Mouse (Mus musculus) G1E (cell line): ENCODE results near the gene Myom1. TPM values are rescaled to one million over a fixed set of nuclear protein-coding genes. Genes with fewer than 3 reads are reported as not detected.

Source experiments
- ATAC-seq: 2 replicates; pipeline ENCODE4 v1.8.0; 2016; ENCODE audit warnings: mild to moderate bottlenecking; ENCODE audit not compliant: insufficient number of reproducible peaks, poor library complexity, low FRiP score, severe bottlenecking; ENCODE audit errors: extremely low read depth
- DNase-seq: peaks from one replicate; pipeline ENCODE4 v3.0.0; 2012; ENCODE audit warnings: low spot score
- H3K27me3 ChIP-seq: 2 replicates; pipeline ENCODE4 v1.6.1; 2012; ENCODE audit warnings: mild to moderate bottlenecking, low read length, inconsistent platforms; ENCODE audit not compliant: insufficient read depth
- H3K36me3 ChIP-seq: replicated peaks from 2 replicates; pipeline ENCODE3; 2012; ENCODE audit warnings: mild to moderate bottlenecking, inconsistent platforms
- H3K4me1 ChIP-seq: 2 replicates; pipeline ENCODE4 v1.6.1; 2012; ENCODE audit warnings: low read depth, low read length, inconsistent platforms, mixed read lengths; ENCODE audit not compliant: insufficient read depth
- H3K4me3 ChIP-seq: 2 replicates; pipeline ENCODE4 v1.5.1; 2012; ENCODE audit warnings: low read depth, mild to moderate bottlenecking, inconsistent platforms, low read length, moderate library complexity, mixed read lengths
- H3K9me3 ChIP-seq: replicated peaks from 2 replicates; pipeline ENCODE4 v1.6.1; 2012; ENCODE audit warnings: inconsistent platforms
- CTCF ChIP-seq: IDR thresholded peaks from 2 replicates; pipeline ENCODE4 v1.5.1; 2012; ENCODE audit warnings: low read depth, low read length, inconsistent platforms, mixed read lengths
- GATA1 ChIP-seq: IDR thresholded peaks from 2 replicates; pipeline ENCODE4 v1.6.1; 2012; ENCODE audit warnings: borderline replicate concordance, low read length, inconsistent platforms, mixed read lengths
- GATA2 ChIP-seq: IDR thresholded peaks from 2 replicates; pipeline ENCODE4 v1.6.1; 2012; ENCODE audit warnings: low read depth, low read length, inconsistent platforms, borderline replicate concordance
- POLR2AphosphoS5 ChIP-seq: IDR thresholded peaks from 2 replicates; pipeline ENCODE4 v1.6.1; 2012; ENCODE audit warnings: low read depth, low read length, inconsistent platforms; ENCODE audit not compliant: insufficient replicate concordance
- TAL1 ChIP-seq: conservative IDR thresholded peaks from 2 replicates; pipeline ENCODE4 v1.6.1; 2012; ENCODE audit warnings: low read depth, low read length, inconsistent platforms, mixed read lengths
- polyA plus RNA-seq: library from polyadenylated mRNA; stranded (reverse); fragments of >175 nt; gene quantifications from 2 replicates; pipeline ENCODE4 v1.2.3, GENCODE M21; 2012
- total RNA-seq, 2 experiments: library from RNA; stranded (forward) in 1 of 2; stranded (reverse) in 1 of 2; fragments of 200-1000 nt in 1 of 2; fragments of >200 nt in 1 of 2; fragmentation: Nextera tagmentation in 1 of 2; gene quantifications; 2 replicates each; pipeline ENCODE4 v1.2.3; 2014 to 2017

Myom1 gene
- total and polyA plus RNA-seq, 3 experiments, result 0.25 to 1.6 (median 0.71) TPM

DNA sequence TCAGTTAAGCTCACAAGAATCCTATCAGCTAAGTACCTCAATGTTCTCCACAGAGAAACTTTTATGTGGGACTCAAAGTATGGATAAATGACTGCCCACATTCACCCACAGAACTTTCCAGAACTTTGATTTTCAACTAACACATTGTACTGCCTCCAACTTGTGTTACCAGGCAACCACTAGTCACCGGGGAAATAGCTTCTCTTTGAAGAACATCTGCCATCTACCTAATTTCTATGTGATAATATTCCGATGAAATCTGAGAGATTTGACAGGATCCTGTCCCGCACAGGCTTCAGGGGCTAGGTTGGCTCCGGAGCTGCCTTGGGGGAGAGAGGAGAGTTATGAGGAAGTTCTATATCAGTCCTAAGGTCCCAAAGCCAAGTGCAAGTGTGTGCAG is 44.4 kb downstream of the Myom1 start:
- no peak overlapping the region for H3K4me3 ChIP-seq
- DNase-seq (no peak), ATAC-seq (no peak)
- peaks cover 5% of the 10 kb centered on the region for H3K27me3 ChIP-seq
- no peaks in the 10 kb centered on the region for H3K9me3 ChIP-seq
- TF ChIP-seq POLR2AphosphoS5 (no peak), TAL1 (no peak), GATA1 (no peak), GATA2 (no peak), CTCF (no peak)
- H3K4me1 ChIP-seq, result no peaks in the 10 kb centered on the region
- no peaks in the 10 kb centered on the region for H3K36me3 ChIP-seq

DNA sequence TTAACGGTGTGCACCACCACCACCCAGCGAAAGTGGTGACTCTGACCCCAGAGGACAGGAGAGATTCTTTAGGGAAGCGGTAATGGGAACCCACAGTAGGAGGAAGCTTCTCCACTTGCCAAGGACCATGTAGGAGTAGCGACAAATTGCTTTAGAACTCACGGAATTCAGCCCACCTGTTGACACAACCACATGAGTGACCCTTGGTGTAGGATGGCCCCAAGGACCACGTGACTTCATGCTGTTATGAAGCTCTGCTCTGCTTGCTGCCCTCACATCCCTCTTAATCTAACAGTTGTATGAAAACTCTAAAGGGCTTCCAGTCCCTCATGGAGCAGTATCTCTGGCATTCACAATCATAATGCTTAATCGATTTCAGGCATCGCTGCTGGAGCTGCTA is 46.9 kb downstream of the Myom1 start:
- H3K36me3 ChIP-seq, result no peaks in the 10 kb centered on the region
- no peak for DNase-seq
- no peaks in the 10 kb centered on the region for H3K4me1 ChIP-seq
- peaks cover 5% of the 10 kb centered on the region for H3K27me3 ChIP-seq
- H3K9me3 ChIP-seq, result no peaks in the 10 kb centered on the region
- TF ChIP-seq GATA1, result no peak
- no peak for TF ChIP-seq GATA2
- TF ChIP-seq POLR2AphosphoS5, result no peak
- no peak for TF ChIP-seq TAL1
- no peak for TF ChIP-seq CTCF
- ATAC-seq, result no peak
- H3K4me3 ChIP-seq, result no peak overlapping the region

GRCm38 (mm10) chr17:71053134-71053708 is 50.8 kb downstream of the Myom1 start:
- no peak overlapping the region for H3K4me3 ChIP-seq
- no peaks in the 10 kb centered on the region for H3K9me3 ChIP-seq
- DNase-seq (no peak), ATAC-seq (no peak)
- no peaks in the 10 kb centered on the region for H3K36me3 ChIP-seq
- TF ChIP-seq TAL1 (no peak), GATA2 (no peak), POLR2AphosphoS5 (no peak), GATA1 (no peak), CTCF (no peak)
- H3K27me3 ChIP-seq, result peaks cover 7% of the 10 kb centered on the region
- no peaks in the 10 kb centered on the region for H3K4me1 ChIP-seq

- H3K4me3 ChIP-seq, result no peak overlapping the region
- H3K9me3 ChIP-seq, result no peaks in the 10 kb centered on the region
- DNase-seq, result no peak
- ATAC-seq, result no peak
- H3K4me1 ChIP-seq, result no peaks in the 10 kb centered on the region
- no peak for TF ChIP-seq POLR2AphosphoS5
- TF ChIP-seq GATA2, result no peak
- no peak for TF ChIP-seq TAL1
- TF ChIP-seq GATA1, result no peak
- H3K27me3 ChIP-seq, result peaks cover 14% of the 10 kb centered on the region
- no peaks in the 10 kb centered on the region for H3K36me3 ChIP-seq
Observed at GRCm38 (mm10) chr17:71055203-71055894, 52.9 kb downstream of the Myom1 start.

- ATAC-seq (no peak), DNase-seq (no peak)
- Histone ChIP-seq H3K36me3 (no peaks in the 10 kb centered on the region), H3K9me3 (no peaks in the 10 kb centered on the region), H3K4me1 (no peaks in the 10 kb centered on the region), H3K27me3 (peaks cover 18% of the 10 kb centered on the region), H3K4me3 (no peak overlapping the region)
- no peak for TF ChIP-seq POLR2AphosphoS5
- no peak for TF ChIP-seq GATA1
- no peak for TF ChIP-seq TAL1
- TF ChIP-seq GATA2, result no peak
- TF ChIP-seq CTCF, result no peak
Observed at GRCm38 (mm10) chr17:71056405-71056804, 54.0 kb downstream of the Myom1 start.

GRCm38 (mm10) chr17:71057758-71058157 is 55.3 kb downstream of the Myom1 start:
- DNase-seq (no peak), ATAC-seq (no peak)
- TF ChIP-seq TAL1 (no peak), CTCF (no peak), POLR2AphosphoS5 (no peak), GATA2 (no peak), GATA1 (no peak)
- Histone ChIP-seq H3K4me1 (no peaks in the 10 kb centered on the region), H3K27me3 (peaks cover 22% of the 10 kb centered on the region), H3K9me3 (no peaks in the 10 kb centered on the region), H3K36me3 (no peaks in the 10 kb centered on the region), H3K4me3 (no peak overlapping the region)
